12 mouse cellular contexts compared by ENCODE assay signal in genomic region chr15:78118275-78118995, GRCm38 (mm10). TPM values are rescaled to one million over a fixed set of nuclear protein-coding genes. Genes with fewer than 3 reads are reported as not detected.
DNase-seq lines count a peak whose midpoint lies in the region; ATAC-seq lines count a peak whose summit lies in the region.
"Had no signal": no experiment of that assay in that cellular context is flagged by ENCODE, and none has a peak within 500 bp of the region (broad histone marks: within the 10 kb centered on the region; RNA-seq: fewer than 3 reads in every experiment).

No protein-coding gene starts in this region.

- H3K27ac ChIP-seq in forebrain, embryonic 15.5 days (replicated peaks), result no peak overlapping the region
- no peak overlapping the region for H3K27ac ChIP-seq in midbrain, embryonic 12.5 days (replicated peaks)
- H3K27ac ChIP-seq: kidney, postnatal 0 days; limb, embryonic 15.5 days had no signal

- no peaks in the 10 kb centered on the region for H3K9me3 ChIP-seq in forebrain, embryonic 15.5 days
- no peaks in the 10 kb centered on the region for H3K9me3 ChIP-seq in midbrain, embryonic 12.5 days
- H3K9me3 ChIP-seq: limb, embryonic 15.5 days had no signal

- peak overlapping the region; percentile 93 for H3K4me2 ChIP-seq in forebrain, embryonic 15.5 days (replicated peaks)
- peak overlapping the region; percentile 66 for H3K4me2 ChIP-seq in midbrain, embryonic 12.5 days (replicated peaks)

- H3K4me3 ChIP-seq in forebrain, embryonic 15.5 days, result peak overlapping the region; percentile 70
- peak overlapping the region; percentile 52 for H3K4me3 ChIP-seq in midbrain, embryonic 12.5 days
- H3K4me3 ChIP-seq: erythroblast, embryonic 14.5 days had no signal

- H3K36me3 ChIP-seq in forebrain, embryonic 15.5 days, result no peaks in the 10 kb centered on the region
- H3K36me3 ChIP-seq in midbrain, embryonic 12.5 days, result no peaks in the 10 kb centered on the region
- H3K36me3 ChIP-seq: limb, embryonic 15.5 days had no signal

- ATAC-seq in forebrain, embryonic 15.5 days (replicated peaks), result no peak
- ATAC-seq in midbrain, embryonic 12.5 days (ENCODE audit: low FRiP score, low read depth), result no peak

- intact Hi-C loops in heart, postnatal 14 days (cut with DNase I), result loop anchor here (10.0 kb wide), 1 partner anchor 184 kb away; no protein-coding TSS in a partner anchor

- no peaks in the 10 kb centered on the region for H3K27me3 ChIP-seq in forebrain, embryonic 15.5 days
- H3K27me3 ChIP-seq in midbrain, embryonic 12.5 days, result peaks cover 21% of the 10 kb centered on the region

- H3K4me1 ChIP-seq in forebrain, embryonic 15.5 days, result peaks cover 34% of the 10 kb centered on the region
- H3K4me1 ChIP-seq in midbrain, embryonic 12.5 days, result peaks cover 26% of the 10 kb centered on the region

- peak overlapping the region; percentile 81; the same call in 1 of the 2 replicates for H3K9ac ChIP-seq in forebrain, embryonic 15.5 days (replicated peaks)
- no peak overlapping the region for H3K9ac ChIP-seq in midbrain, embryonic 12.5 days (replicated peaks)
- H3K9ac ChIP-seq: limb, embryonic 15.5 days had no signal

- peak; percentile 30 for DNase-seq in retina, postnatal 1 day
- DNase-seq in retina, embryonic 14.5 days (ENCODE audit: low spot score), result no peak
- DNase-seq in heart, postnatal 14 days, result no peak
- no peak for DNase-seq in spleen, adult 18-20 months
- no peak for DNase-seq in gastrocnemius, postnatal 25 days
- DNase-seq: lung, postnatal 10 days had no signal

- WGBS in forebrain, embryonic 15.5 days, result 59% methylated on average over 15 of the region's 18 CpGs
- 65% methylated on average over 17 of the region's 18 CpGs for WGBS in midbrain, embryonic 12.5 days

RNA-seq across cellular contexts. Expression of gene Cacng2, which starts 1.4 kb away (rescaled TPM):
- 7.0 and 7.6 TPM in 2 replicates for polyA plus RNA-seq in forebrain, embryonic 15.5 days (2015; fragmentation: Nextera tagmentation; extraction: Ambion mirVana)
- 3.1 and 3.4 TPM in 2 replicates for polyA plus RNA-seq in midbrain, embryonic 12.5 days (2016; fragmentation: Nextera tagmentation; extraction: Ambion mirVana)
- not detected for total RNA-seq in heart, postnatal 14 days (2021)
- total RNA-seq in gastrocnemius, postnatal 25 days (2021), result not detected
- total RNA-seq: gastrocnemius, adult 8-10 months had no signal
- polyA plus RNA-seq: erythroblast, embryonic 14.5 days; kidney, postnatal 0 days had no signal

RNA-seq across cellular contexts. Expression of gene Ift27, which starts 55.5 kb away (rescaled TPM):
- 118 and 120 TPM in 2 replicates for polyA plus RNA-seq in forebrain, embryonic 15.5 days (2015; fragmentation: Nextera tagmentation; extraction: Ambion mirVana)
- polyA plus RNA-seq in midbrain, embryonic 12.5 days (2016; fragmentation: Nextera tagmentation; extraction: Ambion mirVana), result 114 and 120 TPM in 2 replicates
- 10 to 100 TPM; 11.3 to 12.8 TPM for total RNA-seq in heart, postnatal 14 days (2021)
- total RNA-seq in gastrocnemius, postnatal 25 days (2021), result 10 to 100 TPM; 20.2 to 22.5 TPM
